Mouse (Mus musculus): ENCODE data around the gene Ggt5.

Ggt5 gene

GRCm38 (mm10) chr10:75632633-75633032, 43.5 kb downstream of the Ggt5 start:
- DNase-seq, result peak in 1 of 2 experiments; percentile 55

GRCm38 (mm10) chr10:75633048-75633447, 43.9 kb downstream of the Ggt5 start:
- DNase-seq, result no peak

- DNase-seq, result no peak
Measured at GRCm38 (mm10) chr10:75633576-75634139, 44.5 kb downstream of the Ggt5 start.

GRCm38 (mm10) chr10:75634610-75635009, 45.5 kb downstream of the Ggt5 start:
- DNase-seq, result no peak

- DNase-seq, result no peak
Measured at GRCm38 (mm10) chr10:75635019-75635692, 46.0 kb downstream of the Ggt5 start.

- DNase-seq, result peak; percentile 85 to 93
Measured at GRCm38 (mm10) chr10:75635693-75636055, 46.5 kb downstream of the Ggt5 start.

GRCm38 (mm10) chr10:75636084-75636786, 47.1 kb downstream of the Ggt5 start:
- no peak for DNase-seq

- no peak for DNase-seq
Measured at GRCm38 (mm10) chr10:75637711-75638110, 48.6 kb downstream of the Ggt5 start.

- no peak for DNase-seq
Measured at GRCm38 (mm10) chr10:75641721-75642222, 52.6 kb downstream of the Ggt5 start.

- DNase-seq, result peak; percentile 59 to 61
Measured at GRCm38 (mm10) chr10:75642436-75642835, 53.3 kb downstream of the Ggt5 start.

GRCm38 (mm10) chr10:75642891-75643290, 53.8 kb downstream of the Ggt5 start:
- DNase-seq, result no peak

- DNase-seq, result peak; percentile 92 to 93
Measured at GRCm38 (mm10) chr10:75643741-75644343, 54.7 kb downstream of the Ggt5 start, which contains the start of gene Susd2. Susd2 (minus strand) TSS chr10:75644008.

- no peak for DNase-seq
Measured at GRCm38 (mm10) chr10:75645616-75646015, 56.5 kb downstream of the Ggt5 start.

- no peak for DNase-seq
Measured at GRCm38 (mm10) chr10:75646406-75646805, 57.3 kb downstream of the Ggt5 start.

GRCm38 (mm10) chr10:75647362-75647761, 58.2 kb downstream of the Ggt5 start:
- DNase-seq, result peak; percentile 82 to 86

- DNase-seq, result peak; percentile 27 to 63
Measured at GRCm38 (mm10) chr10:75648091-75648490, 59.0 kb downstream of the Ggt5 start.

- no peak for DNase-seq
Measured at GRCm38 (mm10) chr10:75649001-75649400, 59.9 kb downstream of the Ggt5 start.

GRCm38 (mm10) chr10:75649406-75649995, 60.4 kb downstream of the Ggt5 start:
- no peak for DNase-seq

- DNase-seq, result no peak
Measured at GRCm38 (mm10) chr10:75650306-75650902, 61.3 kb downstream of the Ggt5 start.

- peak; percentile 67 to 75 for DNase-seq
Measured at GRCm38 (mm10) chr10:75651381-75652068, 62.4 kb downstream of the Ggt5 start.

- DNase-seq, result peak; percentile 68 to 72
Measured at GRCm38 (mm10) chr10:75654053-75654452, 64.9 kb downstream of the Ggt5 start.

GRCm38 (mm10) chr10:75657165-75657564, 68.0 kb downstream of the Ggt5 start:
- no peak for DNase-seq

Measured in kidney, postnatal 36 days (tissue).